Mouse (Mus musculus): ENCODE data around the gene Olfr15. TPM values are rescaled to one million over a fixed set of nuclear protein-coding genes. Genes with fewer than 3 reads are reported as not detected.
"Not testable (repeated sequence)": the region's sequence is repeated elsewhere in the genome, so short reads cannot be mapped to it uniquely, and the experiment has no call there.

Olfr15 gene
- polyA plus RNA-seq (2015; fragmentation: Nextera tagmentation; extraction: Ambion mirVana): not detected in 2 replicates

- Histone ChIP-seq H3K9me3 (replicated peaks; ENCODE audit: low read length) (no peaks in the 10 kb centered on the region), H3K27me3 (ENCODE audit: insufficient read depth, low read length) (no peaks in the 10 kb centered on the region), H3K4me2 (ENCODE audit: low read length) (no peak within 1 kb of the TSS), H3K4me1 (replicated peaks; ENCODE audit: insufficient read depth, low read length) (no peaks in the 10 kb centered on the region), H3K4me3 (replicated peaks; ENCODE audit: low read depth, low read length) (no peak within 1 kb of the TSS), H3K36me3 (ENCODE audit: insufficient read depth, low read length) (no peaks in the 10 kb centered on the region), H3K27ac (no peak within 1 kb of the TSS), H3K9ac (ENCODE audit: low read depth, low read length) (no peak within 1 kb of the TSS)
- DNase-seq (ENCODE audit: low spot score): no peak
- TF ChIP-seq CTCF (IDR thresholded peaks at IDR 0.05; ENCODE audit: low read depth): peak; percentile 30; the same call in 1 of the 2 replicates
- no peak for ATAC-seq (replicated peaks; ENCODE audit: low FRiP score, low read depth)
Measured at GRCm38 (mm10) chr16:3830588-3831109, at the start of gene Olfr15. TSS of gene Olfr15 (plus strand) at chr16:3830878.

DNA sequence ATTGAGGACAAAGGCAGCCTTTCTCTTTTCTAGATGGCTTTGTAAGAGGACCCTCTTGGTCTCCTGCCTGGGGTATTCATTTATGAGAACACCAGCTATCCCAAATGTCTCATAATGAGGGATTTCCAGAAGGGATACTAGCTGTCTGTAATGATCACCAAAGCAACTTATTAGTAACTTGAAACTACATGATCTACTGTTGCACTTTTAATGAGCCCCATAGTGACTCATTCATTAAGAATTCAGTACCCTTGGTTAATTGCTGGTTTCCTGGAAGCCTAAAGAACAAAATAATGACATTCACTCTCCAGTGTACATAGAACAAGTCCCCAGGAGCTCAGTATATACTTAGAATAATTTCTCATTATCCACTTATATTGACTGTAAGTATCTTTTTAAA lies 49.4 kb upstream of the Olfr15 start:
- Histone ChIP-seq H3K4me1 (replicated peaks; ENCODE audit: insufficient read depth, low read length) (no peaks in the 10 kb centered on the region), H3K27me3 (ENCODE audit: insufficient read depth, low read length) (no peaks in the 10 kb centered on the region), H3K9me3 (replicated peaks; ENCODE audit: low read length) (no peaks in the 10 kb centered on the region), H3K4me2 (ENCODE audit: low read length) (no peak overlapping the region), H3K27ac (no peak overlapping the region), H3K9ac (ENCODE audit: low read depth, low read length) (no peak overlapping the region), H3K36me3 (ENCODE audit: insufficient read depth, low read length) (no peaks in the 10 kb centered on the region), H3K4me3 (replicated peaks; ENCODE audit: low read depth, low read length) (no peak overlapping the region)
- no peak for TF ChIP-seq CTCF (IDR thresholded peaks at IDR 0.05; ENCODE audit: low read depth)
- no peak for DNase-seq (ENCODE audit: low spot score)
- ATAC-seq (replicated peaks; ENCODE audit: low FRiP score, low read depth): no peak

DNA sequence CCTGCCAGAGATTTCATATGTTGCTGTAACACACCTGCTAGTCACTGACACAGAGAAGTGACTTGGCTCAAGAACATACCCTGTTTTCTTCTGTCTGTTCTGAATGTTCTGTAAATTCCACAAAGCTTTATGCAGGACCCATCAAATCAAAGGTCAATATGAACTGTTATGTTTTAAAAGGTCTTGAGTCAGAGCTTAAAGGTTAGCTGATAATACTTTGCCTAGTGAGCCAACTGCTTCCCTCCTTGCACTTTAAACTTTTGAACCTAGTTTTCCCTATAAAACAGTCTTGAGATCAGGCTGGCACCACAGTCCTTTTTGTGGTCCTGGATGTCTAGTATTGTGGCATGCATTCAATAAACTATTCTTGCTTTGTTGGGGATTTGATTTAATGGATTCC lies 42.3 kb upstream of the Olfr15 start:
- no peak overlapping the region for H3K4me3 ChIP-seq (replicated peaks; ENCODE audit: low read depth, low read length)
- no peak for TF ChIP-seq CTCF (IDR thresholded peaks at IDR 0.05; ENCODE audit: low read depth)
- no peaks in the 10 kb centered on the region for H3K36me3 ChIP-seq (ENCODE audit: insufficient read depth, low read length)
- no peak overlapping the region for H3K9ac ChIP-seq (ENCODE audit: low read depth, low read length)
- H3K4me2 ChIP-seq (ENCODE audit: low read length): no peak overlapping the region
- no peak overlapping the region for H3K27ac ChIP-seq
- no peaks in the 10 kb centered on the region for H3K4me1 ChIP-seq (replicated peaks; ENCODE audit: insufficient read depth, low read length)
- H3K9me3 ChIP-seq (replicated peaks; ENCODE audit: low read length): no peaks in the 10 kb centered on the region
- no peak for DNase-seq (ENCODE audit: low spot score)
- no peaks in the 10 kb centered on the region for H3K27me3 ChIP-seq (ENCODE audit: insufficient read depth, low read length)
- no peak for ATAC-seq (replicated peaks; ENCODE audit: low FRiP score, low read depth)

DNA sequence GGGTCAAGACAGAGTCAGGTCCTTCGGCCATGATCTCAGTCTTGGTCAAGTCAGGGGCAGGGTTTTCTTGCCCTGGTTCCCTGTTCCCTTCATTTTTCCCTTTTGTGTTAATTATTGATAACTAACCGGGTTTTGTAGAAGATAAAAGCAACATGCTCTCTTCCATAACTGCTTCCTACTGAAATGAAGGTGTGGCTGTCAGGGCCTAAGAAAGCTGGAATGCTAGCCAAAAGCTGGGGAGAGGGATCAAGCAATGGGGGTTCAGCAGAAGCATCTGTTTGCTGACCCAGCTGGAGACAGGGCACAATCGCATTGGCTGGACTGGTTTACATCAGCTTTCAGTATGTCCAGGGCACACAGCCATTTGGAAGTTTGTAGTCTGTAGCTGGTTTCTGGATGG lies 22.5 kb upstream of the Olfr15 start:
- Histone ChIP-seq H3K36me3 (ENCODE audit: insufficient read depth, low read length) (no peaks in the 10 kb centered on the region), H3K9me3 (replicated peaks; ENCODE audit: low read length) (no peaks in the 10 kb centered on the region), H3K9ac (ENCODE audit: low read depth, low read length) (no peak overlapping the region)

GRCm38 (mm10) chr16:3814667-3815066 lies 16.0 kb upstream of the Olfr15 start:
- H3K27me3 ChIP-seq (ENCODE audit: insufficient read depth, low read length); H3K36me3 ChIP-seq (ENCODE audit: insufficient read depth, low read length); ATAC-seq (replicated peaks; ENCODE audit: low FRiP score, low read depth); DNase-seq (ENCODE audit: low spot score); H3K4me3 ChIP-seq (replicated peaks; ENCODE audit: low read depth, low read length); H3K9me3 ChIP-seq (replicated peaks; ENCODE audit: low read length); H3K4me2 ChIP-seq (ENCODE audit: low read length); H3K27ac ChIP-seq; H3K4me1 ChIP-seq (replicated peaks; ENCODE audit: insufficient read depth, low read length); H3K9ac ChIP-seq (ENCODE audit: low read depth, low read length): not testable (repeated sequence)
- 81% methylated on average over 6 of the region's 6 CpGs for WGBS

More for the DNA sequence above, 22.5 kb upstream of the Olfr15 start:
- Histone ChIP-seq H3K4me2 (ENCODE audit: low read length) (no peak overlapping the region), H3K27me3 (ENCODE audit: insufficient read depth, low read length) (no peaks in the 10 kb centered on the region), H3K4me1 (replicated peaks; ENCODE audit: insufficient read depth, low read length) (no peaks in the 10 kb centered on the region), H3K4me3 (replicated peaks; ENCODE audit: low read depth, low read length) (no peak overlapping the region), H3K27ac (no peak overlapping the region)
- 92% methylated on average over 3 of the region's 3 CpGs for WGBS
- ATAC-seq (replicated peaks; ENCODE audit: low FRiP score, low read depth): no peak
- DNase-seq (ENCODE audit: low spot score): no peak
- TF ChIP-seq CTCF (IDR thresholded peaks at IDR 0.05; ENCODE audit: low read depth): no peak

DNA sequence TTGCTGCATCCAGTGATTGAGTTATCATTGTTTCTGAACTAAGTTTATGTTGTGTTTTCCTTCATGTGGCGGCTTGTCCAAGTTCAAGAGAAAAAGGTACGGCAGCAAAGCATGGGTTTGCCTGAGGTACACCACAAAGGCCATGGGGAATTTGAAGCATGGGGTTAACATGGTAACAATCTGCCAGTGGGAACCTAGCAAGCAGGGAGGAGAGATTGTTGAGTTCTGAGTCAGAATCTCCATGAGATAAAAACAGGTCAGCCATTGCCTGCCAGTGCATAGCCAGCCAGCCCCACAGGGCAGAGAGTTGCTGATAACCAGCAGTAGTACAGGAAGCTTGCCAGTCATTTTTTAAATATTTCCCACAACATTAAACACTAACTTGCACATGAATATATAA lies 10.5 kb upstream of the Olfr15 start:
- no peak for TF ChIP-seq CTCF (IDR thresholded peaks at IDR 0.05; ENCODE audit: low read depth)
- H3K4me2 ChIP-seq (ENCODE audit: low read length): no peak overlapping the region
- no peaks in the 10 kb centered on the region for H3K9me3 ChIP-seq (replicated peaks; ENCODE audit: low read length)
- H3K4me1 ChIP-seq (replicated peaks; ENCODE audit: insufficient read depth, low read length): no peaks in the 10 kb centered on the region
- 89% methylated on average over 2 of the region's 2 CpGs for WGBS
- H3K36me3 ChIP-seq (ENCODE audit: insufficient read depth, low read length): no peaks in the 10 kb centered on the region
- ATAC-seq (replicated peaks; ENCODE audit: low FRiP score, low read depth): no peak
- H3K27me3 ChIP-seq (ENCODE audit: insufficient read depth, low read length): no peaks in the 10 kb centered on the region
- no peak overlapping the region for H3K27ac ChIP-seq
- no peak for DNase-seq (ENCODE audit: low spot score)
- no peak overlapping the region for H3K9ac ChIP-seq (ENCODE audit: low read depth, low read length)
- H3K4me3 ChIP-seq (replicated peaks; ENCODE audit: low read depth, low read length): no peak overlapping the region

DNA sequence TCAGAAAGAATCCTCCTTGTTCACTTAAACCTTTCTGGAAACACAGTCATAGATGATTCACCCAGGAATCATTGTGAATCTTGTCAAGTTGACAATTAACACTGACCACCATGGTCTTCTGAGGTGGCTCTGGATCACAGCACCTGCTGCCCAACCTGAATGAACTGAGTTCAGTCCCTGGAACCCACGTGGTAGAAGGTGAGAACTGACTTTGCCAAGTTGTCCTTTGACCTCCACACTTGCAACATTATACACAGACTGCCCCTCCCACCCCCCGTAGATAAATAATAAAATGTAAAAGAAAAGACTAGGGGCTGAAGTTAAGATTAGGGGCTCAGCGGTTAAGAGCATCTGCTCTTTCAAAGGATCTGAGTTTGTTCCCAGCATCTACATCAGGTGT lies 2.7 kb upstream of the Olfr15 start:
- H3K4me2 ChIP-seq (ENCODE audit: low read length): no peak overlapping the region
- no peaks in the 10 kb centered on the region for H3K27me3 ChIP-seq (ENCODE audit: insufficient read depth, low read length)
- H3K4me3 ChIP-seq (replicated peaks; ENCODE audit: low read depth, low read length): no peak overlapping the region
- H3K9ac ChIP-seq (ENCODE audit: low read depth, low read length): no peak overlapping the region
- DNase-seq (ENCODE audit: low spot score) (no peak), ATAC-seq (replicated peaks; ENCODE audit: low FRiP score, low read depth) (no peak)
- H3K36me3 ChIP-seq (ENCODE audit: insufficient read depth, low read length): no peaks in the 10 kb centered on the region
- no peak overlapping the region for H3K27ac ChIP-seq
- 52% methylated on average over 3 of the region's 3 CpGs for WGBS
- no peaks in the 10 kb centered on the region for H3K9me3 ChIP-seq (replicated peaks; ENCODE audit: low read length)
- no peaks in the 10 kb centered on the region for H3K4me1 ChIP-seq (replicated peaks; ENCODE audit: insufficient read depth, low read length)
- TF ChIP-seq CTCF (IDR thresholded peaks at IDR 0.05; ENCODE audit: low read depth): no peak
